Mouse (Mus musculus) lung, adult 2 months (tissue): ENCODE data around the gene Itfg2.

Source experiments
- CTCF ChIP-seq: fragments of 200-500 bp; IDR thresholded peaks from 2 replicates; pipeline ENCODE4 v1.5.1; 2011; ENCODE audit warnings: mild to moderate bottlenecking, low read length, control low read depth; ENCODE audit not compliant: insufficient read depth
- POLR2A ChIP-seq: fragments of 200-500 bp; IDR thresholded peaks from 2 replicates; pipeline ENCODE4 v1.6.1; 2011; ENCODE audit warnings: low read depth, mild to moderate bottlenecking, control low read depth, low read length, borderline replicate concordance; ENCODE audit errors: extremely low read depth

GRCm38 (mm10) chr6:128385026-128385425, 39.7 kb downstream of the Itfg2 start:
- TF ChIP-seq CTCF = no peak
- TF ChIP-seq POLR2A = no peak
